Mouse (Mus musculus): Measurements from ENCODE around the gene Svs2.

GRCm38 (mm10) chr2:164238366-164238765 is at the start of gene Svs2:
- TF ChIP-seq GATA1 (IDR thresholded peaks at IDR 0.05; ENCODE audit: borderline replicate concordance, low read length): no peak
- TF ChIP-seq FLI1 (IDR thresholded peaks at IDR 0.05; ENCODE audit: low read length): no peak
